Mouse (Mus musculus) small intestine, adult 2 months (tissue): ENCODE measurements around the gene Cldn1.

Experiments used
- CTCF ChIP-seq: fragments of 200-500 bp; IDR thresholded peaks from 2 replicates; pipeline ENCODE4 v1.5.1; 2012; ENCODE audit warnings: low read depth, mild to moderate bottlenecking, control low read depth, inconsistent platforms, low read length, moderate library complexity, mixed read lengths; ENCODE audit not compliant: insufficient replicate concordance, insufficient read length; ENCODE audit errors: extremely low read depth
- POLR2A ChIP-seq: fragments of 200-500 bp; IDR thresholded peaks from 2 replicates; pipeline ENCODE4 v1.6.1; 2012; ENCODE audit warnings: low read depth, mild to moderate bottlenecking, control low read depth, inconsistent platforms, low read length, moderate library complexity

DNA sequence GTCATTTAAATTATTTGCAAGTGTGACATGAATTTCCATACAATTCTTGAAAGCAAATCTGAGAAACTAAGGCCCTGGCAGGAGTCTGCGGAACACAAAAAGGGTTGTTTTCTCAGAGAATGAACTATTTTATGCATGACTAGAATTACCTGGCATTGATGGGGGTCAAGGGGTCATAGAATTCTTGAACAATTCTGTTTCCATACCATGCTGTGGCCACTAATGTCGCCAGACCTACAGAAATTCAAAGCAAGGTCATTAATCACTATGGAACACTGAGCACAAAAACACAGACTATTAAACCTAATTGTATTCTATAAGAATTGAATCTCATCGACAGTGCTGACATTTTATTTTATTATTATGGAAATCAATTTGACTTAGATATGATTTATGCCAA, 10.9 kb downstream of the Cldn1 start:
- TF ChIP-seq POLR2A (no peak), CTCF (no peak)
